ENCODE assay signal across 8 mouse cellular contexts in the genomic region with DNA sequence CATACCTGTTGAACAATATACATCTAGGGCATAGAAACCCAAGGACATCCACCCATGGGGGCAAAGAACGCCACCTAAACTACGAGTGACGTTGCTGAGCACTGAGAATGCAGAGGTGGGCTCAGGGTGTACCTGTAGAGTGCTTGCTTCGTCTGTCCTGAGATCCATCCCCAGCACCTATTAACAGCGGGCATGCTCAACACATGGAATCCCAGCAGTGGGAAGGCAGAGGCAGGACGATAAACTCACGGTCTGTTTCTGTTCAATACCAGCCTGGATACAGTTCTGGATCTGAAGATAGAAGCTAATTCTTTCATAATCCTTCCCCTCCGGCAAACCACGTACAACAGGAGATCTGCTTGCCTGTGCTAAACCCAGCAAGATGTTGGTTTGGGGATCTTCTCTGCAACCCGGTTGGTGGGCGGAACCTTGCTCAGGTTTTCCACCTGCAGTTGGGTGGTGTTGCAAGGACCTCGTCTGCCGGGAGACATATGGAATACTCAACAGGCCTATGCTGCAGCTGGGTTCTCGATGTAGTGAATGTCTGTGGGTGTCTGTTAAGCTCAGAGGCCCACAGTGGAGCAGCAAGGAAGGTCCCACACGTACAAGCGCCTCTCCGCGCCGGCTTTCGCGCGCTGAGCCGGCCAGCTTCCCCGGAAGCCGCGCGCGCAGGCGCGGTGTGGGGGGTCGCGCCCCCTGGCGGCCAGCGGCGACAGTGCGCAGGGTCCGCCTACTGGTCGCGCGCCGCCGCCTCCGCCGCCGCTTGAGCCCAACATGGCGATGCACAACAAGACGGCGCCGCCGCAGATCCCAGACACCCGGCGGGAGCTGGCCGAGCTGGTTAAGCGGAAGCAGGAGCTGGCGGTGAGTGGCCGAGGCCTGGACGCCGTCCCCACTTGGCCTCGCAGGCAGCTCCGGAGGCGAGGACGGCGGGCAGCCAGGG. TPM values are rescaled to one million over a fixed set of nuclear protein-coding genes. Genes with fewer than 3 reads are reported as not detected.
A peak's percentile ranks its signal among the peaks of the same experiment; 100 is the strongest.
DNase-seq lines count a peak whose midpoint lies in the region; ATAC-seq and TF ChIP-seq lines count a peak whose summit lies in the region.

A gene (plus strand): TSS at position 732 of the 943 bp plus-strand sequence.

- H3K4me1 ChIP-seq in E14TG2a.4 (replicated peaks; ENCODE audit: low read depth, low read length), result peaks cover 23% of the 10 kb centered on the region
- peaks cover 24% of the 10 kb centered on the region for H3K4me1 ChIP-seq in forebrain, embryonic 12.5 days
- H3K4me1 ChIP-seq in heart, embryonic 16.5 days (ENCODE audit: control insufficient read depth, insufficient read depth, low read length), result peaks cover 14% of the 10 kb centered on the region
- peaks cover 11 to 13% of the 10 kb centered on the region in 2 experiments for H3K4me1 ChIP-seq in liver, embryonic 14.5 days (replicated peaks; ENCODE audit: control insufficient read depth in 2 of 2, insufficient read depth in 2 of 2, low read length in 1 of 2)
- peaks cover 14% of the 10 kb centered on the region for H3K4me1 ChIP-seq in stomach, embryonic 15.5 days

- DNase-seq in c-Kit-positive CD71-positive TER-119-positive erythroid progenitor cells, embryonic 14.5 days (ENCODE audit: low spot score), result peak; percentile 76
- peak; percentile 86 to 94 for DNase-seq in kidney, postnatal 36 days
- DNase-seq in liver, embryonic 14.5 days (ENCODE audit: low read depth in 3 of 3, low spot score in 3 of 3), result peak; percentile 70 to 74 (median 74)
- DNase-seq in neural tube, embryonic 10.5 days (ENCODE audit: extremely low spot score, low spot score), result peak; percentile 95

- TF ChIP-seq EP300 in liver, embryonic 14.5 days (IDR thresholded peaks at IDR 0.05; ENCODE audit: low read depth), result no peak

- 1% methylated on average over 62 of the region's 63 CpGs for WGBS in forebrain, embryonic 12.5 days
- WGBS in heart, embryonic 16.5 days, result 1% methylated on average over 63 of the region's 63 CpGs
- WGBS in liver, embryonic 14.5 days (ENCODE audit: insufficient replicate concordance), result under 1% methylated on average over 63 of the region's 63 CpGs
- 1% methylated on average over 63 of the region's 63 CpGs for WGBS in stomach, embryonic 15.5 days

- peak within 1 kb of the TSS; percentile 89 for H3K4me3 ChIP-seq in E14TG2a.4 (replicated peaks; ENCODE audit: low read length)
- peak within 1 kb of the TSS; percentile 88 for H3K4me3 ChIP-seq in forebrain, embryonic 12.5 days (replicated peaks)
- H3K4me3 ChIP-seq in heart, embryonic 16.5 days (ENCODE audit: low read length), result peak within 1 kb of the TSS; percentile 93
- peak within 1 kb of the TSS; percentile 86 to 99 for H3K4me3 ChIP-seq in liver, embryonic 14.5 days (ENCODE audit: insufficient read depth in 1 of 2, low read depth in 2 of 2, low read length in 2 of 2)
- H3K4me3 ChIP-seq in stomach, embryonic 15.5 days (replicated peaks), result peak within 1 kb of the TSS; percentile 82

- no peaks in the 10 kb centered on the region for H3K9me3 ChIP-seq in E14TG2a.4 (ENCODE audit: low read length)
- no peaks in the 10 kb centered on the region for H3K9me3 ChIP-seq in forebrain, embryonic 12.5 days
- no peaks in the 10 kb centered on the region; the same call in 1 of the 2 replicates for H3K9me3 ChIP-seq in heart, embryonic 16.5 days (replicated peaks; ENCODE audit: control insufficient read depth, low read length)
- H3K9me3 ChIP-seq in liver, embryonic 14.5 days (ENCODE audit: control insufficient read depth, low read length), result no peaks in the 10 kb centered on the region
- H3K9me3 ChIP-seq in stomach, embryonic 15.5 days, result no peaks in the 10 kb centered on the region

- peak within 1 kb of the TSS; percentile 85 for H3K4me2 ChIP-seq in forebrain, embryonic 12.5 days
- peak within 1 kb of the TSS; percentile 96 for H3K4me2 ChIP-seq in heart, embryonic 16.5 days (ENCODE audit: low read depth, low read length)
- peak within 1 kb of the TSS; percentile 97 for H3K4me2 ChIP-seq in liver, embryonic 14.5 days (ENCODE audit: low read depth)
- peak within 1 kb of the TSS; percentile 87 for H3K4me2 ChIP-seq in stomach, embryonic 15.5 days

- peaks cover 53% of the 10 kb centered on the region for H3K36me3 ChIP-seq in E14TG2a.4 (ENCODE audit: insufficient read depth, low read length)
- H3K36me3 ChIP-seq in forebrain, embryonic 12.5 days (replicated peaks), result peaks cover 36% of the 10 kb centered on the region
- H3K36me3 ChIP-seq in heart, embryonic 16.5 days (ENCODE audit: control insufficient read depth, insufficient read depth), result peaks cover 15% of the 10 kb centered on the region
- peaks cover under 1% of the 10 kb centered on the region for H3K36me3 ChIP-seq in liver, embryonic 14.5 days (replicated peaks; ENCODE audit: control insufficient read depth, insufficient read depth, low read depth)
- H3K36me3 ChIP-seq in stomach, embryonic 15.5 days, result peaks cover 18% of the 10 kb centered on the region

- H3K27ac ChIP-seq in forebrain, embryonic 12.5 days, result peak within 1 kb of the TSS; percentile 99
- H3K27ac ChIP-seq in heart, embryonic 16.5 days (ENCODE audit: low read length), result peak within 1 kb of the TSS; percentile 98
- H3K27ac ChIP-seq in liver, embryonic 14.5 days, result peak within 1 kb of the TSS; percentile 79
- peak within 1 kb of the TSS; percentile 99 for H3K27ac ChIP-seq in stomach, embryonic 15.5 days

- H3K27me3 ChIP-seq in E14TG2a.4 (ENCODE audit: insufficient read depth, low read length), result no peaks in the 10 kb centered on the region
- H3K27me3 ChIP-seq in forebrain, embryonic 12.5 days, result no peaks in the 10 kb centered on the region
- H3K27me3 ChIP-seq in heart, embryonic 16.5 days (ENCODE audit: control insufficient read depth, insufficient read depth, low read length), result no peaks in the 10 kb centered on the region
- no peaks in the 10 kb centered on the region for H3K27me3 ChIP-seq in liver, embryonic 14.5 days (ENCODE audit: control insufficient read depth, insufficient read depth, low read length)
- H3K27me3 ChIP-seq in stomach, embryonic 15.5 days (replicated peaks), result no peaks in the 10 kb centered on the region

- ATAC-seq in forebrain, embryonic 12.5 days (ENCODE audit: low FRiP score), result peak; percentile 89
- peak; percentile 86 for ATAC-seq in heart, embryonic 16.5 days (replicated peaks; ENCODE audit: extremely low read depth, insufficient read depth, low FRiP score)
- peak; percentile 89 for ATAC-seq in liver, embryonic 14.5 days (ENCODE audit: insufficient read depth)
- peak; percentile 90 for ATAC-seq in stomach, embryonic 15.5 days (ENCODE audit: insufficient read depth, low FRiP score, low read depth)

- TF ChIP-seq CTCF in E14TG2a.4 (conservative IDR thresholded peaks at IDR 0.05; ENCODE audit: low read length), result no peak
- peak; percentile 65 for TF ChIP-seq CTCF in liver, embryonic 14.5 days (IDR thresholded peaks at IDR 0.05; ENCODE audit: low read depth)

- peak within 1 kb of the TSS; percentile 90 for H3K9ac ChIP-seq in forebrain, embryonic 12.5 days
- peak within 1 kb of the TSS; percentile 89 for H3K9ac ChIP-seq in heart, embryonic 16.5 days (ENCODE audit: low read length)
- H3K9ac ChIP-seq in liver, embryonic 14.5 days (replicated peaks), result peak within 1 kb of the TSS; percentile 77
- peak within 1 kb of the TSS; percentile 91 for H3K9ac ChIP-seq in stomach, embryonic 15.5 days

RNA-seq across cellular contexts. Expression of the gene that starts here (rescaled TPM):
- 128 and 138 TPM in 2 replicates for polyA plus RNA-seq in forebrain, embryonic 12.5 days (2016; fragmentation: Nextera tagmentation; extraction: Ambion mirVana)
- polyA plus RNA-seq in heart, embryonic 16.5 days (2015; fragmentation: Nextera tagmentation; extraction: Ambion mirVana), result 37.0 and 40.5 TPM in 2 replicates
- polyA plus RNA-seq in liver, embryonic 14.5 days (2012; rRNA removed), result 9.0 and 13.5 TPM in 2 replicates
- 23.0 and 25.7 TPM in 2 replicates for polyA plus RNA-seq in liver, embryonic 14.5 days (2014; fragmentation: Nextera tagmentation; extraction: Ambion mirVana)
- 45.9 and 52.1 TPM in 2 replicates for polyA plus RNA-seq in stomach, embryonic 15.5 days (2015; fragmentation: Nextera tagmentation; extraction: Ambion mirVana)

Comparison
In these comparisons a context has a peak if more than half of its experiments do, and no peak if none do; other contexts are left out.
1. Peak in every context shown above with its lines: DNase-seq, ATAC-seq, H3K4me3 ChIP-seq and H3K27ac ChIP-seq.